Mouse (Mus musculus): ENCODE data around the gene Fignl2. TPM values are rescaled to one million over a fixed set of nuclear protein-coding genes. Genes with fewer than 3 reads are reported as not detected.

Fignl2 gene
- polyA plus RNA-seq, 1 experiment = 0.86 TPM

- no peak overlapping the region for H3K4me3 ChIP-seq (ENCODE audit: control insufficient read depth, insufficient read depth, low read length)
- TF ChIP-seq POLR2A (IDR thresholded peaks at IDR 0.05; ENCODE audit: control insufficient read depth, extremely low read depth, insufficient read depth, low read length, poor library complexity) (no peak), CTCF (IDR thresholded peaks at IDR 0.05; ENCODE audit: borderline replicate concordance, control insufficient read depth, extremely low read depth, insufficient read depth, low read length, poor library complexity) (no peak)
- 97% methylated on average over 1 of the region's 1 CpGs for WGBS
- no peaks in the 10 kb centered on the region for H3K27me3 ChIP-seq (ENCODE audit: control insufficient read depth, insufficient read depth, low read length)
- DNase-seq = no peak
- H3K4me1 ChIP-seq (replicated peaks; ENCODE audit: control insufficient read depth, insufficient read depth, low read length) = no peaks in the 10 kb centered on the region
- no peaks in the 10 kb centered on the region for H3K36me3 ChIP-seq (ENCODE audit: control insufficient read depth, insufficient read depth, low read length)
- H3K27ac ChIP-seq (ENCODE audit: control insufficient read depth, insufficient read depth, low read length) = no peak overlapping the region
These were observed 76.7 kb downstream of the Fignl2 start for GRCm38 (mm10) chr15:101001685-101002084.

Other genes with a start within 250 kb of the Fignl2 start
- gene Scn8a, start 208.7 kb downstream of the Fignl2 start, polyA plus RNA-seq (2012; rRNA removed) = 0.20 and 0.60 TPM in 2 replicates
- gene Gm47841, start 31.2 kb downstream of the Fignl2 start, polyA plus RNA-seq (2012; rRNA removed) = not detected in 2 replicates
- not detected in 2 replicates for gene Ankrd33, start 37.2 kb upstream of the Fignl2 start, polyA plus RNA-seq (2012; rRNA removed)
- gene Acvrl1, start 50.0 kb upstream of the Fignl2 start, polyA plus RNA-seq (2012; rRNA removed) = 27.2 and 34.2 TPM in 2 replicates
- gene Acvr1b, start 95.5 kb upstream of the Fignl2 start, polyA plus RNA-seq (2012; rRNA removed) = 34.9 and 35.3 TPM in 2 replicates
- gene Grasp, start 145.6 kb upstream of the Fignl2 start, polyA plus RNA-seq (2012; rRNA removed) = 10.2 and 15.4 TPM in 2 replicates
- 164 TPM in 2 replicates for gene Nr4a1, start 175.7 kb upstream of the Fignl2 start, polyA plus RNA-seq (2012; rRNA removed)
- 68.5 and 75.2 TPM in 2 replicates for gene Atg101, start 205.7 kb upstream of the Fignl2 start, polyA plus RNA-seq (2012; rRNA removed)
- 0.55 and 0.88 TPM in 2 replicates for gene 6030408B16Rik, start 214.6 kb upstream of the Fignl2 start, polyA plus RNA-seq (2012; rRNA removed)